Mouse (Mus musculus): ENCODE data around the gene Olfr97. TPM values are rescaled to one million over a fixed set of nuclear protein-coding genes. Genes with fewer than 3 reads are reported as not detected.
A peak's percentile ranks its signal among the peaks of the same experiment; 100 is the strongest.
"Not testable (repeated sequence)": the region's sequence is repeated elsewhere in the genome, so short reads cannot be mapped to it uniquely, and the experiment has no call there.

The Olfr97 gene
- not detected in 2 replicates for polyA plus RNA-seq (2015; fragmentation: Nextera tagmentation; extraction: Ambion mirVana)

- not testable (repeated sequence) for H3K4me2 ChIP-seq (replicated peaks); ATAC-seq; H3K27ac ChIP-seq; H3K9me3 ChIP-seq; H3K9ac ChIP-seq (replicated peaks); H3K27me3 ChIP-seq; H3K4me1 ChIP-seq (replicated peaks); H3K36me3 ChIP-seq; H3K4me3 ChIP-seq (replicated peaks)
- WGBS, result 90% methylated on average over 2 of the region's 2 CpGs
Measured at GRCm38 (mm10) chr17:37237230-37237629, at the start of gene Olfr97. Gene Olfr97 (minus strand): TSS chr17:37237330.

GRCm38 (mm10) chr17:37283360-37283759, 46.2 kb upstream of the Olfr97 start, which contains the start of gene Olfr99:
Gene Olfr99 (minus strand): TSS chr17:37283460.
- no peaks in the 10 kb centered on the region for H3K4me1 ChIP-seq (replicated peaks)
- H3K9ac ChIP-seq (replicated peaks), result no peak within 1 kb of the TSS
- ATAC-seq, result no peak
- H3K27me3 ChIP-seq, result no peaks in the 10 kb centered on the region
- WGBS, result 77% methylated on average over 1 of the region's 1 CpGs
- H3K9me3 ChIP-seq, result no peaks in the 10 kb centered on the region
- H3K4me3 ChIP-seq (replicated peaks), result no peak within 1 kb of the TSS
- H3K4me2 ChIP-seq (replicated peaks), result no peak within 1 kb of the TSS
- H3K36me3 ChIP-seq, result no peaks in the 10 kb centered on the region
- H3K27ac ChIP-seq, result no peak within 1 kb of the TSS

GRCm38 (mm10) chr17:37280331-37280730, 43.2 kb upstream of the Olfr97 start:
- Histone ChIP-seq H3K4me3 (replicated peaks) (no peak overlapping the region), H3K27ac (no peak overlapping the region), H3K27me3 (no peaks in the 10 kb centered on the region), H3K4me2 (replicated peaks) (no peak overlapping the region), H3K36me3 (no peaks in the 10 kb centered on the region), H3K9me3 (no peaks in the 10 kb centered on the region), H3K9ac (replicated peaks) (no peak overlapping the region), H3K4me1 (replicated peaks) (no peaks in the 10 kb centered on the region)
- 83% methylated on average over 1 of the region's 1 CpGs for WGBS
- no peak for ATAC-seq

- no peak overlapping the region for H3K4me3 ChIP-seq (replicated peaks)
- H3K36me3 ChIP-seq, result no peaks in the 10 kb centered on the region
- H3K9ac ChIP-seq (replicated peaks), result no peak overlapping the region
- no peak for ATAC-seq
- H3K4me2 ChIP-seq (replicated peaks), result no peak overlapping the region
- no peaks in the 10 kb centered on the region for H3K4me1 ChIP-seq (replicated peaks)
- H3K27ac ChIP-seq, result no peak overlapping the region
- H3K9me3 ChIP-seq, result no peaks in the 10 kb centered on the region
- H3K27me3 ChIP-seq, result no peaks in the 10 kb centered on the region
Measured at GRCm38 (mm10) chr17:37276573-37276972, 39.4 kb upstream of the Olfr97 start.

- Histone ChIP-seq H3K4me2 (replicated peaks) (no peak overlapping the region), H3K4me1 (replicated peaks) (no peaks in the 10 kb centered on the region), H3K36me3 (no peaks in the 10 kb centered on the region), H3K27ac (no peak overlapping the region), H3K9ac (replicated peaks) (no peak overlapping the region), H3K9me3 (no peaks in the 10 kb centered on the region), H3K27me3 (peaks cover 6% of the 10 kb centered on the region; the same call in 1 of the 2 replicates), H3K4me3 (replicated peaks) (no peak overlapping the region)
- no peak for ATAC-seq
- 91% methylated on average over 2 of the region's 2 CpGs for WGBS
Measured at GRCm38 (mm10) chr17:37275626-37276248, 38.6 kb upstream of the Olfr97 start.

- peak overlapping the region; percentile 32; the same call in 1 of the 2 replicates for H3K9ac ChIP-seq (replicated peaks)
Measured at GRCm38 (mm10) chr17:37270702-37271092, 33.6 kb upstream of the Olfr97 start.

GRCm38 (mm10) chr17:37270058-37270701, 33.0 kb upstream of the Olfr97 start, which contains the start of gene H2-M3:
Gene H2-M3 (plus strand): TSS chr17:37270220.
- H3K27me3 ChIP-seq, result peaks cover 6% of the 10 kb centered on the region; the same call in 1 of the 2 replicates
- H3K9ac ChIP-seq (replicated peaks), result peak within 1 kb of the TSS; percentile 32; the same call in 1 of the 2 replicates
- H3K4me3 ChIP-seq (replicated peaks), result peak within 1 kb of the TSS; percentile 51
- no peaks in the 10 kb centered on the region for H3K9me3 ChIP-seq
- H3K4me1 ChIP-seq (replicated peaks), result peaks cover 5% of the 10 kb centered on the region; the same call in 1 of the 2 replicates
- H3K27ac ChIP-seq, result no peak within 1 kb of the TSS
- peak; percentile 97 for ATAC-seq
- 6% methylated on average over 26 of the region's 26 CpGs for WGBS
- peak within 1 kb of the TSS; percentile 88 for H3K4me2 ChIP-seq (replicated peaks)
- no peaks in the 10 kb centered on the region for H3K36me3 ChIP-seq

More at GRCm38 (mm10) chr17:37270702-37271092, 33.6 kb upstream of the Olfr97 start:
- Histone ChIP-seq H3K4me3 (replicated peaks) (peak overlapping the region; percentile 51), H3K9me3 (no peaks in the 10 kb centered on the region), H3K4me1 (replicated peaks) (peaks cover 5% of the 10 kb centered on the region; the same call in 1 of the 2 replicates), H3K27me3 (peaks cover 6% of the 10 kb centered on the region; the same call in 1 of the 2 replicates), H3K4me2 (replicated peaks) (peak overlapping the region; percentile 88), H3K36me3 (no peaks in the 10 kb centered on the region), H3K27ac (no peak overlapping the region)
- 69% methylated on average over 8 of the region's 8 CpGs for WGBS
- no peak; the same call in 1 of the 2 replicates for ATAC-seq

GRCm38 (mm10) chr17:37263626-37264025, 26.5 kb upstream of the Olfr97 start, which contains the start of gene Olfr98:
Gene Olfr98 (minus strand): TSS chr17:37263749.
- Histone ChIP-seq H3K4me3 (replicated peaks) (no peak within 1 kb of the TSS), H3K4me1 (replicated peaks) (no peaks in the 10 kb centered on the region), H3K9ac (replicated peaks) (no peak within 1 kb of the TSS), H3K4me2 (replicated peaks) (no peak within 1 kb of the TSS), H3K36me3 (no peaks in the 10 kb centered on the region), H3K9me3 (no peaks in the 10 kb centered on the region), H3K27ac (no peak within 1 kb of the TSS), H3K27me3 (no peaks in the 10 kb centered on the region)
- no peak for ATAC-seq
- WGBS, result 80% methylated on average over 1 of the region's 1 CpGs

GRCm38 (mm10) chr17:37250544-37250943, 13.4 kb upstream of the Olfr97 start:
- no peak overlapping the region for H3K9ac ChIP-seq (replicated peaks)
- ATAC-seq, result no peak
- no peak overlapping the region for H3K4me2 ChIP-seq (replicated peaks)
- H3K4me3 ChIP-seq (replicated peaks), result no peak overlapping the region
- H3K27ac ChIP-seq, result no peak overlapping the region
- no peaks in the 10 kb centered on the region for H3K4me1 ChIP-seq (replicated peaks)
- no peaks in the 10 kb centered on the region for H3K27me3 ChIP-seq
- WGBS, result 5% methylated on average over 1 of the region's 1 CpGs
- H3K36me3 ChIP-seq, result no peaks in the 10 kb centered on the region
- H3K9me3 ChIP-seq, result no peaks in the 10 kb centered on the region

GRCm38 (mm10) chr17:37249460-37249859, 12.3 kb upstream of the Olfr97 start:
- no peak for ATAC-seq
- Histone ChIP-seq H3K27ac (no peak overlapping the region), H3K4me3 (replicated peaks) (no peak overlapping the region), H3K4me2 (replicated peaks) (no peak overlapping the region), H3K9me3 (no peaks in the 10 kb centered on the region), H3K9ac (replicated peaks) (no peak overlapping the region), H3K36me3 (no peaks in the 10 kb centered on the region), H3K4me1 (replicated peaks) (no peaks in the 10 kb centered on the region), H3K27me3 (no peaks in the 10 kb centered on the region)

- Histone ChIP-seq H3K9ac (replicated peaks) (no peak overlapping the region), H3K27ac (no peak overlapping the region), H3K4me1 (replicated peaks) (no peaks in the 10 kb centered on the region), H3K4me2 (replicated peaks) (no peak overlapping the region), H3K36me3 (no peaks in the 10 kb centered on the region), H3K9me3 (no peaks in the 10 kb centered on the region), H3K27me3 (no peaks in the 10 kb centered on the region), H3K4me3 (replicated peaks) (no peak overlapping the region)
- no peak for ATAC-seq
- 30% methylated on average over 5 of the region's 5 CpGs for WGBS
Measured at GRCm38 (mm10) chr17:37246715-37247114, 9.6 kb upstream of the Olfr97 start.

GRCm38 (mm10) chr17:37242198-37242597, 5.1 kb upstream of the Olfr97 start:
- no peaks in the 10 kb centered on the region for H3K4me1 ChIP-seq (replicated peaks)
- no peak overlapping the region for H3K9ac ChIP-seq (replicated peaks)
- H3K4me2 ChIP-seq (replicated peaks), result no peak overlapping the region
- no peaks in the 10 kb centered on the region for H3K27me3 ChIP-seq
- ATAC-seq, result no peak
- WGBS, result 57% methylated on average over 3 of the region's 3 CpGs
- H3K9me3 ChIP-seq, result no peaks in the 10 kb centered on the region
- H3K27ac ChIP-seq, result no peak overlapping the region
- no peaks in the 10 kb centered on the region for H3K36me3 ChIP-seq
- no peak overlapping the region for H3K4me3 ChIP-seq (replicated peaks)
